Mouse (Mus musculus): Measurements from ENCODE around the gene Eif2b3. TPM values are rescaled to one million over a fixed set of nuclear protein-coding genes. Genes with fewer than 3 reads are reported as not detected.

The Eif2b3 gene
- polyA plus RNA-seq, 1 experiment from 2014 or later = 29.9 TPM

DNA sequence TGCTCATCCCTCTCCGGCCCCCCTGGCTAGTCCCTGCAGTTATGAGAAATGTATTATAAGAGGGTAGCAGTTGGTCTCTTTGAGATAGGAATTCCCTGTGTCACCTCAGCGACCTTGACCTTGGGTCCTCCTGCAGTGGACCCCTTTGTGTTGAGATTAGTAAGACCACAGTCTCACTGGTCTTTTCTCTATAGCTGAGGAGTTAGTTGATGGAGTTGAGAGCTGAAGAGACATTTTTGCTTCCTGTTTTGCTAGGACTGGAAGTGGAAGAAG lies 79.5 kb downstream of the Eif2b3 start:
- Histone ChIP-seq H3K4me2 (replicated peaks; ENCODE audit: low read depth) (no peak overlapping the region; the same call in 1 of the 2 replicates), H3K36me3 (ENCODE audit: control insufficient read depth, insufficient read depth, low read length) (no peaks in the 10 kb centered on the region), H3K4me1 (replicated peaks; ENCODE audit: control insufficient read depth, insufficient read depth) (peaks cover 4% of the 10 kb centered on the region; the same call in 1 of the 2 replicates), H3K27ac (replicated peaks) (no peak overlapping the region), H3K27me3 (ENCODE audit: control insufficient read depth, insufficient read depth, low read length) (no peaks in the 10 kb centered on the region), H3K4me3 (ENCODE audit: low read depth, low read length) (no peak overlapping the region), H3K9me3 (ENCODE audit: control insufficient read depth, low read length) (no peaks in the 10 kb centered on the region), H3K9ac (ENCODE audit: low read length) (no peak overlapping the region)
- TF ChIP-seq EP300 (optimal IDR thresholded peaks at IDR 0.05) (no peak), CTCF (IDR thresholded peaks at IDR 0.05; ENCODE audit: low read depth) (no peak)
- ATAC-seq (ENCODE audit: low FRiP score, low TSS enrichment) (no peak), DNase-seq (ENCODE audit: low spot score) (no peak)
- WGBS = 63% methylated on average over 2 of the region's 2 CpGs

GRCm38 (mm10) chr4:117100036-117100435 lies 80.8 kb downstream of the Eif2b3 start:
- H3K27me3 ChIP-seq (ENCODE audit: control insufficient read depth, insufficient read depth, low read length) = no peaks in the 10 kb centered on the region
- TF ChIP-seq CTCF (IDR thresholded peaks at IDR 0.05; ENCODE audit: low read depth) = no peak
- no peak for TF ChIP-seq EP300 (optimal IDR thresholded peaks at IDR 0.05)
- ATAC-seq (ENCODE audit: low FRiP score, low TSS enrichment) = no peak

DNA sequence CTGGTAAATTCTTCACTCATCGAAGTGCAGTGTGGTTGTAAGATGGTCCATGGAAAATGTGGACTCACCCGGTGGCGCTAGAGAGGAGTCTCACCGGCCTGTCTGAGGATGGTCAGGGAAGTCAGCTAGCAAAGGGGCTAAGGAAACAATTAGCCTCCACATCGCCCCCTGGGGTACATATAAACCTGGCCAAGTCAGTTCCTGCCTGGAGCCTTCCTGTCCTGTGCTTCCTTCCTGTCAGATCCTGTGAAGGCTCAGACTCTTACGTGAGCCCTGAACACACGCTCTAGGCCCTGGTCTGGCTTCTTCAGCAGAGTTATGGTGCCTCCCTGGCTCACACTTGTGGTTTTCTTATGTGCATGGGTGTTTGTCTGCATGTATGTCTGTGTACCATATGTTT lies 82.0 kb downstream of the Eif2b3 start:
- H3K4me1 ChIP-seq (replicated peaks; ENCODE audit: control insufficient read depth, insufficient read depth) = peaks cover 4% of the 10 kb centered on the region; the same call in 1 of the 2 replicates
- no peak overlapping the region for H3K4me3 ChIP-seq (ENCODE audit: low read depth, low read length)
- no peak overlapping the region for H3K27ac ChIP-seq (replicated peaks)
- ATAC-seq (ENCODE audit: low FRiP score, low TSS enrichment) = no peak
- DNase-seq (ENCODE audit: low spot score) = peak; percentile 37
- H3K4me2 ChIP-seq (replicated peaks; ENCODE audit: low read depth) = no peak overlapping the region
- no peak overlapping the region for H3K9ac ChIP-seq (ENCODE audit: low read length)
- TF ChIP-seq CTCF (IDR thresholded peaks at IDR 0.05; ENCODE audit: low read depth) (peak; percentile 66), EP300 (optimal IDR thresholded peaks at IDR 0.05) (no peak)
- H3K36me3 ChIP-seq (ENCODE audit: control insufficient read depth, insufficient read depth, low read length) = no peaks in the 10 kb centered on the region
- no peaks in the 10 kb centered on the region for H3K9me3 ChIP-seq (ENCODE audit: control insufficient read depth, low read length)
- no peaks in the 10 kb centered on the region for H3K27me3 ChIP-seq (ENCODE audit: control insufficient read depth, insufficient read depth, low read length)
- WGBS = 48% methylated on average over 7 of the region's 7 CpGs

More at GRCm38 (mm10) chr4:117100036-117100435, 80.8 kb downstream of the Eif2b3 start:
- WGBS = 79% methylated on average over 4 of the region's 4 CpGs
- Histone ChIP-seq H3K9me3 (ENCODE audit: control insufficient read depth, low read length) (no peaks in the 10 kb centered on the region), H3K9ac (ENCODE audit: low read length) (no peak overlapping the region), H3K4me3 (ENCODE audit: low read depth, low read length) (no peak overlapping the region), H3K36me3 (ENCODE audit: control insufficient read depth, insufficient read depth, low read length) (no peaks in the 10 kb centered on the region), H3K4me1 (replicated peaks; ENCODE audit: control insufficient read depth, insufficient read depth) (peaks cover 4% of the 10 kb centered on the region; the same call in 1 of the 2 replicates), H3K4me2 (replicated peaks; ENCODE audit: low read depth) (no peak overlapping the region), H3K27ac (replicated peaks) (no peak overlapping the region)
- DNase-seq (ENCODE audit: low spot score) = no peak

DNA sequence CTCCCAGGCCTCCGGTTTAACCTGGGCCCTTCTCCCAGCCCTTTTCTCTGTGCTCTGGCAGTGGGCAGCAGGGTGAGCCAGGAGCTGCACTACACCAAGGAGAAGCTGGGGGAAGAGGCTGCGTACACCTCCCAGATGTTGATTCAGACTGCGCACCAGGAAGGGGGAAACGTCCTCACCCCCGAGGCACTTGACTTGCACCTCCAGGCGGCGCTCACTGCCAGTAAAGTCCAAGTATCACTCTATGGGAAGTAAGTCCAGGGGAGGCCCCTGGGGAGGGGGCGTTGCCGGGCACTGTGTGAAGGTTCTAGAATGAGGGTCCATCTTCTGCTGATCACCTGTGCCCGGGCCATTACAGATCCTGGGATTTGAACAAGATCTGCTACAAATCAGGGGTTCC lies 85.5 kb downstream of the Eif2b3 start:
- no peak for ATAC-seq (ENCODE audit: low FRiP score, low TSS enrichment)

GRCm38 (mm10) chr4:117105127-117105526 lies 85.9 kb downstream of the Eif2b3 start:
- DNase-seq (ENCODE audit: low spot score) = no peak

More for the DNA sequence above, 85.5 kb downstream of the Eif2b3 start:
- H3K4me1 ChIP-seq (replicated peaks; ENCODE audit: control insufficient read depth, insufficient read depth) = no peaks in the 10 kb centered on the region
- H3K36me3 ChIP-seq (ENCODE audit: control insufficient read depth, insufficient read depth, low read length) = no peaks in the 10 kb centered on the region
- no peak for TF ChIP-seq EP300 (optimal IDR thresholded peaks at IDR 0.05)
- peak; percentile 15; the same call in 1 of the 2 replicates for TF ChIP-seq CTCF (IDR thresholded peaks at IDR 0.05; ENCODE audit: low read depth)
- no peaks in the 10 kb centered on the region for H3K9me3 ChIP-seq (ENCODE audit: control insufficient read depth, low read length)
- H3K4me2 ChIP-seq (replicated peaks; ENCODE audit: low read depth) = no peak overlapping the region
- H3K4me3 ChIP-seq (ENCODE audit: low read depth, low read length) = no peak overlapping the region
- H3K27me3 ChIP-seq (ENCODE audit: control insufficient read depth, insufficient read depth, low read length) = no peaks in the 10 kb centered on the region
- DNase-seq (ENCODE audit: low spot score) = no peak
- no peak overlapping the region for H3K9ac ChIP-seq (ENCODE audit: low read length)
- no peak overlapping the region for H3K27ac ChIP-seq (replicated peaks)
- 75% methylated on average over 10 of the region's 10 CpGs for WGBS

GRCm38 (mm10) chr4:117107813-117108523 lies 88.8 kb downstream of the Eif2b3 start:
- ATAC-seq (ENCODE audit: low FRiP score, low TSS enrichment) (no peak), DNase-seq (ENCODE audit: low spot score) (no peak)
- Histone ChIP-seq H3K4me1 (replicated peaks; ENCODE audit: control insufficient read depth, insufficient read depth) (no peaks in the 10 kb centered on the region), H3K9ac (ENCODE audit: low read length) (no peak overlapping the region), H3K4me2 (replicated peaks; ENCODE audit: low read depth) (no peak overlapping the region), H3K27ac (replicated peaks) (no peak overlapping the region), H3K4me3 (ENCODE audit: low read depth, low read length) (no peak overlapping the region), H3K9me3 (ENCODE audit: control insufficient read depth, low read length) (no peaks in the 10 kb centered on the region), H3K36me3 (ENCODE audit: control insufficient read depth, insufficient read depth, low read length) (no peaks in the 10 kb centered on the region), H3K27me3 (ENCODE audit: control insufficient read depth, insufficient read depth, low read length) (no peaks in the 10 kb centered on the region)
- TF ChIP-seq EP300 (optimal IDR thresholded peaks at IDR 0.05) (no peak), CTCF (IDR thresholded peaks at IDR 0.05; ENCODE audit: low read depth) (no peak)
- 87% methylated on average over 18 of the region's 18 CpGs for WGBS

More at GRCm38 (mm10) chr4:117105127-117105526, 85.9 kb downstream of the Eif2b3 start:
- H3K27ac ChIP-seq (replicated peaks) = no peak overlapping the region
- no peaks in the 10 kb centered on the region for H3K36me3 ChIP-seq (ENCODE audit: control insufficient read depth, insufficient read depth, low read length)
- no peak overlapping the region for H3K4me2 ChIP-seq (replicated peaks; ENCODE audit: low read depth)
- no peak overlapping the region for H3K4me3 ChIP-seq (ENCODE audit: low read depth, low read length)
- no peak for TF ChIP-seq EP300 (optimal IDR thresholded peaks at IDR 0.05)
- TF ChIP-seq CTCF (IDR thresholded peaks at IDR 0.05; ENCODE audit: low read depth) = no peak
- no peak overlapping the region for H3K9ac ChIP-seq (ENCODE audit: low read length)
- ATAC-seq (ENCODE audit: low FRiP score, low TSS enrichment) = no peak
- no peaks in the 10 kb centered on the region for H3K27me3 ChIP-seq (ENCODE audit: control insufficient read depth, insufficient read depth, low read length)
- no peaks in the 10 kb centered on the region for H3K4me1 ChIP-seq (replicated peaks; ENCODE audit: control insufficient read depth, insufficient read depth)
- H3K9me3 ChIP-seq (ENCODE audit: control insufficient read depth, low read length) = no peaks in the 10 kb centered on the region
- 54% methylated on average over 10 of the region's 10 CpGs for WGBS
